Mouse (Mus musculus) neural tube, embryonic 13.5 days (tissue): Measurements from ENCODE around the gene Hdac4. TPM values are rescaled to one million over a fixed set of nuclear protein-coding genes. Genes with fewer than 3 reads are reported as not detected.

Experiments
- ATAC-seq: fragments of 200-750 bp; cut with Nextera tagmentation; 2 replicates; pipeline ENCODE4 v1.8.0; 2017; ENCODE audit warnings: low read depth, mild to moderate bottlenecking, moderate TSS enrichment, moderate library complexity
- H3K27ac ChIP-seq: fragments of 300-500 bp; sonication (generic); replicated peaks from 2 replicates; pipeline ENCODE4 v1.5.1; 2015; ENCODE audit warnings: moderate library complexity, mild to moderate bottlenecking, inconsistent platforms
- H3K27me3 ChIP-seq: fragments of 300-500 bp; sonication (generic); 2 replicates; pipeline ENCODE4 v1.6.1; 2015; ENCODE audit warnings: mild to moderate bottlenecking, inconsistent platforms
- H3K36me3 ChIP-seq: fragments of 300-500 bp; sonication (generic); 2 replicates; pipeline ENCODE4 v1.6.1; 2015; ENCODE audit warnings: mild to moderate bottlenecking, inconsistent platforms
- H3K4me1 ChIP-seq: fragments of 300-500 bp; sonication (generic); replicated peaks from 2 replicates; pipeline ENCODE4 v1.6.1; 2015; ENCODE audit warnings: inconsistent platforms
- H3K4me2 ChIP-seq: fragments of 300-500 bp; sonication (generic); 2 replicates; pipeline ENCODE4 v1.6.1; 2015; ENCODE audit warnings: inconsistent platforms, mild to moderate bottlenecking, moderate library complexity
- H3K4me3 ChIP-seq: fragments of 300-500 bp; sonication (generic); 2 replicates; pipeline ENCODE4 v1.5.1; 2015; ENCODE audit warnings: mild to moderate bottlenecking, inconsistent platforms
- H3K9ac ChIP-seq: fragments of 300-500 bp; sonication (generic); 2 replicates; pipeline ENCODE4 v1.6.1; 2015; ENCODE audit warnings: moderate library complexity, mild to moderate bottlenecking, inconsistent platforms
- H3K9me3 ChIP-seq: fragments of 300-500 bp; sonication (generic); 2 replicates; pipeline ENCODE4 v1.6.1; 2016; ENCODE audit warnings: inconsistent platforms
- WGBS: fragments of 180-500 bp; shearing (Covaris S2); methylation state at CpG from one replicate; pipeline ENCODE4 v1.1.7; 2015; 5-methylcytosine and 5-hydroxymethylcytosine counted together
- polyA plus RNA-seq: library from polyadenylated mRNA; unstranded; fragments of >200 nt; fragmentation: Nextera tagmentation; extraction: Ambion mirVana; gene quantifications from 2 replicates; pipeline ENCODE4 v1.2.1, GENCODE M21; 2015

The Hdac4 gene
- polyA plus RNA-seq, 1 experiment from 2014 or later: 28.7 TPM

DNA sequence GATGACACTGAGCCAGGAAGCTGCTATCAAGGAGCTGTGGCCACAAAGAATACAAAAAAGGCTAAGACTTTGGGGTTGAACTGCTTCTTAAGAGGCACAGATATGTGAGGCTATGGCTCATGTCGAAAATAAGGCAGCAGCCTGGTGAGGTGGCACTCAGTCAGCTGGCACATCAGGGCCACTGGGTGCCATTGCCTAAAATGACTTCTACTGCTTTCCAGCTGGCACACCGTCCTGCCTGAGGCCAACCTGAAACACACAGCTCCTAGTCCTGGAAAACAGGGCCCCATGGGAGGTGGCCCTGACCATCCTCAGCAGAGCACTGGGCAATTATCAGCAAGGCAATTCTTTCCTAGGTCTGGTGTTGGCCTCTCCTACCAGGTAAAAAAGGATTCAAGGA, 167.3 kb downstream of the Hdac4 start:
- 79% methylated on average over 2 of the region's 2 CpGs for WGBS
- no peak overlapping the region for H3K4me3 ChIP-seq
- no peaks in the 10 kb centered on the region for H3K27me3 ChIP-seq
- H3K27ac ChIP-seq: no peak overlapping the region
- ATAC-seq: no peak
- peaks cover 26% of the 10 kb centered on the region for H3K36me3 ChIP-seq
- no peak overlapping the region for H3K9ac ChIP-seq
- peaks cover 17% of the 10 kb centered on the region for H3K4me1 ChIP-seq
- H3K4me2 ChIP-seq: no peak overlapping the region
- H3K9me3 ChIP-seq: no peaks in the 10 kb centered on the region

DNA sequence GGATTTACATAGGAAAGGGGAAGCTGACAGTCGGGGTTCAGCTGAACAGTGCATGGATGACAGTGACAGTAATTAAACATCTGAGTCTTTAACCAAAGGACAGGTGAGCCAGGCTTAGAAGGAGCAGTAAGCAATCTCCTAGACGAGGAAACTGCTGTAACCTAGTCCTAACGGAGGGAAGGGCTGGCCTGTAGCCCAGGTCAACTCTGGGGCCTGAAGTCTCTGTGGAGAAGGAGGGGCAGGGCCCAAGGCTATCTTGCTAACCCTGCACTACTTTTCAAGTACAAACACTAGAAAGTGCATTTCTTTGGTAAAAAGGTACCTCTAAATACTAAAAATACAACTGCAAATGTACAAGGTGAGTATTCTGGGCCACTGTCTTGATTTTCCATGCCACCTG, 169.1 kb downstream of the Hdac4 start:
- H3K4me2 ChIP-seq: no peak overlapping the region
- 91% methylated on average over 3 of the region's 3 CpGs for WGBS
- H3K27me3 ChIP-seq: no peaks in the 10 kb centered on the region
- H3K4me1 ChIP-seq: peaks cover 23% of the 10 kb centered on the region
- no peaks in the 10 kb centered on the region for H3K9me3 ChIP-seq
- no peak overlapping the region for H3K9ac ChIP-seq
- H3K27ac ChIP-seq: no peak overlapping the region
- no peak overlapping the region for H3K4me3 ChIP-seq
- peaks cover 26% of the 10 kb centered on the region for H3K36me3 ChIP-seq
- no peak for ATAC-seq

DNA sequence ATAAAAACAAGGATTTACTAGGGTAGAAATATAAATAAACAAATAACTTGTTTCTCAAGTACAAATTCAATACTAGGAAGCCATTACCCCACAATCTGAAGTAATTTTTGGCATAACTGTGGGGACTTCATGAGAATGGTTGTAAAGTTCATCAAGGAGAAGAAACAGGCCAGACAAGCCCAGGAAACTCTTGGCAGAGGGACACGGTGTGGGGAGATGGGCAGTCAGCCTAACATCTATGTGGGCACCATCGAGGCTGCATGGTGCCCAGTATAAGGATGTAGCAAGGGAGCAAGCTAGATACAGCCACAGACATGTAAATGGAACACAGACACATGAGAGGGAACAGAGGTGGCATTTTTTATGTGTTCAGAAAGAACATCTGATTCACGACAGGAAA, 171.6 kb downstream of the Hdac4 start:
- 91% methylated on average over 3 of the region's 3 CpGs for WGBS
- Histone ChIP-seq H3K9me3 (no peaks in the 10 kb centered on the region), H3K27me3 (no peaks in the 10 kb centered on the region), H3K4me2 (no peak overlapping the region), H3K4me3 (no peak overlapping the region), H3K9ac (no peak overlapping the region), H3K27ac (no peak overlapping the region), H3K4me1 (peaks cover 27% of the 10 kb centered on the region), H3K36me3 (peaks cover 14% of the 10 kb centered on the region)
- no peak for ATAC-seq

DNA sequence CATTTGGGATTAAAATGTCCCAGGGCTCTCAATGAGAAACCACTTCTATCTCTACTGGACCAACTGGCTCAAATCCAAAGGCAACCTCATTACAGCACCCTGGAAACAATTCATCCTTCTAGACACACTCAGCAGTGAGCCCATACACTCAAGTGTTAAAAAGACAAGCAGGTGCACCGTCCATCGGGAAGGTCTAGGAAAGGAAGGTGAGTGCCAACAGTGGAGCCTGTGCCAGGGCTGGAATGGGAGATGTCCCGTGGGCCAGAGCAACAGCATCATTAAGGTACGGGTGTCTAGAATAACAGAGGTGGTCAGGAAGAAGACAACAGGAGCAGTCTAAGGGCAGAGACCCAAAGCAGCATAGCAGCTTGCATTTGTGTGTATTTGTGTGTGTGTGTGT, 173.5 kb downstream of the Hdac4 start:
- 68% methylated on average over 4 of the region's 4 CpGs for WGBS
- H3K4me2 ChIP-seq: no peak overlapping the region
- H3K4me1 ChIP-seq: peaks cover 27% of the 10 kb centered on the region
- no peak for ATAC-seq
- no peaks in the 10 kb centered on the region for H3K9me3 ChIP-seq
- no peaks in the 10 kb centered on the region for H3K27me3 ChIP-seq
- H3K36me3 ChIP-seq: peaks cover 9% of the 10 kb centered on the region
- H3K4me3 ChIP-seq: no peak overlapping the region
- H3K27ac ChIP-seq: no peak overlapping the region
- no peak overlapping the region for H3K9ac ChIP-seq

DNA sequence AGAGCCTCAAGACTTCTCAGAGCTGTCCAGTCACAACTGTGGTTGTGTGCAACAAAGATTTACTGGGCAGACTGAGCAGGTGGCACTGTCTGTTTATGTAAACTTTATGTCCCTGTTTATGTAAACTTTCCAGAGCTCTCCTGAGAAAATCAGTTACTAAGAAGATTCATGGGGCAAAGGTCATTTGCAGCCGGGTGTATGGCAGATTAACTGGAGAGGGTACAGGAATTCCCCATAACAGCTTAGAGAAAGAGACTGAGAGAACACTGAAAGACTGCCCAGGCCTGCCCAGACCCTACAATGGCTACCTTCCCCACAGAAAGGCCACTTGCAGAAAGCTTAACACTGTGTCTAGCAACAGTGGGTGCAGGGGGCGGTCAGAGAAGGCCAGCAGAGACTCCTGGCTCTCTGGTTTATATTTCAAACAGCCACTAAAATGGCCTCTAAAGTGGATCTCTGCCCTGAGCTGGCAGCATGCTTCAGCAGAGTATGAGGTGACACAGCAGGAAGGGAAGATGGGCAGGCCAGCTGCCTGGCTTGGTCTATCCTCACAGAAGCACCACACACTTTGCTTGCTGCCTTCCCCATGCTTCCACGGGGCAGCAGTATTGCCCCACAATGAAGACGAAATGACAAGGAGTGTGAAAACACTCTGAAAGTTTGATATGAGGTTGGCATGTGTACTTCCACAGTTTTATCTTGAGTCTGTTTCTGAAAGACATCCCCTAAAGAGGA, 179.4 kb downstream of the Hdac4 start:
- no peak overlapping the region for H3K27ac ChIP-seq
- peaks cover 18% of the 10 kb centered on the region for H3K36me3 ChIP-seq
- 84% methylated on average over 4 of the region's 4 CpGs for WGBS
- H3K27me3 ChIP-seq: no peaks in the 10 kb centered on the region
- no peak overlapping the region for H3K4me3 ChIP-seq
- no peak overlapping the region for H3K9ac ChIP-seq
- H3K9me3 ChIP-seq: no peaks in the 10 kb centered on the region
- no peak for ATAC-seq
- H3K4me2 ChIP-seq: no peak overlapping the region
- peaks cover 9% of the 10 kb centered on the region for H3K4me1 ChIP-seq

DNA sequence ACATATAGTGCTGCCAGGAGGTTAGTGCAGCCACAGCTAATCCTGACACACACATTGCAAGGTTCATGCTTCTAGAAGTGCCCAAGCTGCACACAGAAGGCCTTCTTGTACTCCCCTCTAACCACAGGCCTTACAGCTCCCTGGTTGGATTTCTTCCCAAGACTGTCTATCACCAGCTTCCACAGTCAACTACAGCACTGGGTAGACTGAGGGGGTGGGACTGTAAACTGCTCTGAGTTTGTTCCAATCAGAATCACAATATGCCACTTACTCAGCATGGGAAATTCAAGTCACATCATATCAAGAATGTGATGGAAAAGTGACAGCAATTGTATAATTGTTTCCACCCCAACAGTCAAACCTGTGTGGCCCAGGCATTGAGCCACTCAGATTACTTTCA, 180.2 kb downstream of the Hdac4 start:
- H3K9ac ChIP-seq: no peak overlapping the region
- ATAC-seq: no peak
- no peak overlapping the region for H3K4me2 ChIP-seq
- 0 out of 2 replicates have a peak, but pooled peaks cover under 1% of the 10 kb centered on the region for H3K4me1 ChIP-seq
- H3K36me3 ChIP-seq: peaks cover 20% of the 10 kb centered on the region
- no peaks in the 10 kb centered on the region for H3K9me3 ChIP-seq
- H3K27me3 ChIP-seq: no peaks in the 10 kb centered on the region
- no peak overlapping the region for H3K4me3 ChIP-seq
- no peak overlapping the region for H3K27ac ChIP-seq

DNA sequence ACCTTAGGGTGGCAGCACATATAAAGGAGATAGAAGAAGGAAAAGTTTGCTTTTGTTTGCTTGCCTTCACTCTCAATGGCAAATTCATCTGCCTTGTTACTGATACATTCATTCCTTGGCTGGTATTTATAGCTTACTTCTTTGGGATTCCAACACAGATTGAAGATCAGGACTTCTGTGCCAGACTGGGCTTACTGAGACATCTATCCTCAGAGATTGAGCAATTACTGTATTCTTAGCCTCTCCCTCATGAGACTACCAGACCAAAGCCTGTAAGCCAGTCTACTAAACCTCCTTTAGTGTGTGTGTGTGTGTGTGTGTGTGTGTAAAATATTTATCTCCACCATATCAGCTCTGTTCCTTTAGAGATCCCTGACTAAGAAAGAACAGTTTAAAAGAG, 181.0 kb downstream of the Hdac4 start:
- no peak for ATAC-seq
- Histone ChIP-seq H3K27ac (no peak overlapping the region), H3K4me3 (no peak overlapping the region), H3K4me2 (no peak overlapping the region), H3K36me3 (peaks cover 20% of the 10 kb centered on the region), H3K9me3 (no peaks in the 10 kb centered on the region), H3K27me3 (no peaks in the 10 kb centered on the region), H3K9ac (no peak overlapping the region), H3K4me1 (no peaks in the 10 kb centered on the region)

DNA sequence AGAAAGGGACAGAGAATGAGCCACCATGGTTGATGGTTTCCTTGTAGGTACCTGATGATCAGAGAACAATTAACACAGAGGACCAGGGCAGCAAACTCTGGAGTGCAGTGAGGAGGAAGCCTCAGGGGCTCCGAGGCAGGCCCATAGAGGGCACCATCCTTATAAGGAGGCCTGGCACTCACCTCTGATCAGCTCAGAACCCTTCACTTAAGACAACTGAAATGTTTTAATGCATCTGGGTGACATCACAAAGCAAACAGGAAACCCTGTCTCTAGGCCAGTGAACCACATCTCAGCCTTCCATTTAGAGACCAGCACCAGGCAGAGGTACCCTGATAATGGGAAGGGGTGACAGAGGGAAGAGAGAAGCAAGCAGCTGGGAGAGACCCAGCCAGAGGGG, 188.8 kb downstream of the Hdac4 start:
- no peak overlapping the region for H3K4me2 ChIP-seq
- ATAC-seq: no peak
- H3K4me3 ChIP-seq: no peak overlapping the region
- H3K4me1 ChIP-seq: no peaks in the 10 kb centered on the region
- H3K27ac ChIP-seq: no peak overlapping the region
- no peaks in the 10 kb centered on the region for H3K9me3 ChIP-seq
- H3K36me3 ChIP-seq: peaks cover 6% of the 10 kb centered on the region
- H3K27me3 ChIP-seq: no peaks in the 10 kb centered on the region
- WGBS: 50% methylated on average over 1 of the region's 1 CpGs
- H3K9ac ChIP-seq: no peak overlapping the region

DNA sequence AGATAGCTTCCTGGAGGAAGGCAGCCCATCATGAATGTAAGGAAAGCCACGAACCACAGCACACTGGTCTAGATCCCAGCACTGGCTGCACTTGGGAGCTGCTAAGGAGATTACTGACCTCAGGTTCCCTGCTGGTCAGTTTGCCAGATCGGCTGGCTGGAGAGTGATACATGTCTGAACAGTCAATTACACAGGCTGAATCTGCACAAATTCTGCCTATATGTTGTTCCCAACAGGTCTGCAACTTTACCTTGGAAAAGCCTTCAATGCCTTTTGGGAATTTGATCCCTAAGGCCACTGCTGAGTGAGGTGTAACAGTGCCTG, 189.9 kb downstream of the Hdac4 start:
- H3K9me3 ChIP-seq: no peaks in the 10 kb centered on the region
- no peak overlapping the region for H3K4me2 ChIP-seq
- no peak for ATAC-seq
- no peaks in the 10 kb centered on the region for H3K4me1 ChIP-seq
- no peak overlapping the region for H3K27ac ChIP-seq
- WGBS: 66% methylated on average over 2 of the region's 2 CpGs
- H3K9ac ChIP-seq: no peak overlapping the region
- H3K36me3 ChIP-seq: peaks cover 3% of the 10 kb centered on the region; the same call in 1 of the 2 replicates
- H3K27me3 ChIP-seq: no peaks in the 10 kb centered on the region
- no peak overlapping the region for H3K4me3 ChIP-seq

DNA sequence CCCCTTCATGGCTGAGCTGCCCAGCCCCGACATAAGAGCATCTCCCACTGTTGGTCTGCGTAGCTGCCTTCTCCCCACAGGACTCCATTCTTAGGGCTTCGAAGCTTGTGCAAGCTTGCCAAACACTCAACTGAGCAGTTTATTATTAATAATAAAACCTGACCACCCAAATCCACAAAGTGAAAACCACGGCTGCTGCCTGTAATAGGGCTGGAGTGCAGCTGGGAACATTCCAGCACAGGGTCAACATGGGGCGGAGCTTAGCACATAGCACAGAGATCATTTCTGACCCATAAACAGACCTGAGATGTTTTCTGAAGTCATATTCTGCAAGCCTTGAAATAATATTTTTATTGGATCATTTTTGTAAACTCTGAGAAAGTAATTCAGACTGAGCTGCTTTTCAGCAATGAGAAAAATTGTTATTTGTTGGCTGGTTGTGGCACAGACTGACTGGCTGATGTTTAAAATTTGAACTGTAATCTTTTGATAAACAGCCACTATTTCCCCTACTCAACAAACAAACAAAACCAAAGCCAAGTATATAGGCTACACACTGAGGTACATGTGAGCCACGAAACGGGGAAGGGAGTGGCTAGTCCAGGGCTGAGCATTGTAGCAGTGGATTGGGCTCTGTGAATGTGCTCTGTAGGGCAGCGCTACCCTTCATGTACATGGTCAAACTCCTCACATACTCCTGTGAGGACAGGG, 190.4 kb downstream of the Hdac4 start:
- 77% methylated on average over 8 of the region's 8 CpGs for WGBS
- Histone ChIP-seq H3K9ac (no peak overlapping the region), H3K36me3 (peaks cover 7% of the 10 kb centered on the region; the same call in 1 of the 2 replicates), H3K4me1 (no peaks in the 10 kb centered on the region), H3K27me3 (no peaks in the 10 kb centered on the region), H3K4me2 (no peak overlapping the region), H3K27ac (no peak overlapping the region), H3K9me3 (no peaks in the 10 kb centered on the region), H3K4me3 (no peak overlapping the region)
- no peak for ATAC-seq

DNA sequence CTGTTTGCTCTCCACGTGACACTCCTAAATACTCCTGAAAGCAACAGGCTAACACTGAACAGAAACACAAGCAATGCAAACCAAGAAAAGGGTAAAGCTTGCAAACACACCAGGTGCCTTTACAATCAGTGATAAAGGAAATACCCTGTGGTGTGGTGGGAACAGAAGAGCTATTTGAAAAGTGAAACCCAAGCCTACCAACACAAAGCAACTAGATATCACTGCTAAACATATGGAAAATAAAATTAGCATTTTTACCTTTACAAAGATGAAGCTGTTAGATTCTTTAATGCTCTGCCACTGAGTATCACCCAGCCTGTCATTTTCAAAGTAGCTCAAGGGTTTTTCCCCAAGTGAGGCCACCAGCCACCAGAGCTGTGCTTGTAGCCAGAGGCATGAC, 191.4 kb downstream of the Hdac4 start:
- Histone ChIP-seq H3K4me1 (no peaks in the 10 kb centered on the region), H3K9me3 (no peaks in the 10 kb centered on the region), H3K4me2 (no peak overlapping the region), H3K36me3 (peaks cover 11% of the 10 kb centered on the region), H3K27me3 (no peaks in the 10 kb centered on the region), H3K4me3 (no peak overlapping the region), H3K9ac (no peak overlapping the region), H3K27ac (no peak overlapping the region)
- 58% methylated on average over 1 of the region's 1 CpGs for WGBS
- no peak for ATAC-seq

DNA sequence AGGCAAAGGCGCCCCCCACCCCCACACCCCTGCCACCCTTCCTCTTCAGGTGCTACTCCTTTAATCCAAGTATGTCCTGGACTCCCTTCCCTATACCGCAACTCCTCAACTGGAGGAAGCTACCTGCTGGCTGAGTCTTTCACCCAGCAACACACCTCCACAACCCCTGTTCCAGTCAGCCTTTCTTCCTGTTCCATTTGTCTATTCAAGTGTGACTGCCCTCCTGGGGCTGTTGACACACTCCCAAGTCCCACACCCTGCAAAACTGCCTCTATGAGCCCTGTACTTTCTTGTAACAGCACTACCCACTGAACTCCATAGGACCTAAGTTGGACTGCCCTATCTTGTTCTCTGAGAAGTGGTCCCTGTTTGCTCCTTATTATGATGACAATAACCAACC, 195.3 kb downstream of the Hdac4 start:
- Histone ChIP-seq H3K9ac (no peak overlapping the region), H3K27ac (no peak overlapping the region), H3K36me3 (peaks cover 27% of the 10 kb centered on the region), H3K4me1 (no peaks in the 10 kb centered on the region), H3K4me3 (no peak overlapping the region), H3K4me2 (no peak overlapping the region), H3K9me3 (no peaks in the 10 kb centered on the region), H3K27me3 (no peaks in the 10 kb centered on the region)
- 100% methylated on average over 2 of the region's 2 CpGs for WGBS
- no peak for ATAC-seq

DNA sequence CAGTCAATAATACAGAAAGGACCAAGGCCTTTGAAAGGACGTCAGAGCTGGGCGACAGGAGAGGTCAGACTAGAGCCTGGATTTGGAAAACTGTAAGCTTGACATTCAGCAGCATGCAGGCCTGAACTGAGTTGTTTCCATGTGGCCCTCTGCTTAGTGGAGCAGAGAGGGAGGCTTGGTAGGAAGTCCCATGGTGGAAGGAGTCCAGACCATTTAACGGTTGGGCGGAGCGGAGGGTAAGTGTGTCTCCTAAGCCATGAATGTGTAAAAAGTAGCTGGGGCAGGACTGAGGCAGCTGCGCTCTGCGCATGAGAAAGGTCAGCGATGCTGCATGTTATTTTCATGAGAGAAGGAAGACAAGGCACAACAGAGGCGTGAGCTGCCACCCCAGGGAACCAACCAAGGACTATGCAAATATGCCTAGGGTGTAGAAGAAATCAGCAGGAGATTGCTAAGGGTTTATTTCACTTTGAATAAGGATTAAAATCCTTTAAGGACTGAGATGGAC, 201.8 kb downstream of the Hdac4 start:
- Histone ChIP-seq H3K4me2 (no peak overlapping the region), H3K27ac (no peak overlapping the region), H3K4me1 (no peaks in the 10 kb centered on the region), H3K27me3 (no peaks in the 10 kb centered on the region), H3K36me3 (peaks cover 72% of the 10 kb centered on the region), H3K4me3 (no peak overlapping the region), H3K9ac (no peak overlapping the region), H3K9me3 (no peaks in the 10 kb centered on the region)
- no peak for ATAC-seq
- WGBS: 73% methylated on average over 9 of the region's 9 CpGs
